Mouse (Mus musculus): ENCODE data around the gene Kcnq1. TPM values are rescaled to one million over a fixed set of nuclear protein-coding genes. Genes with fewer than 3 reads are reported as not detected.
A peak's percentile ranks its signal among the peaks of the same experiment; 100 is the strongest.

Kcnq1 gene
- total RNA-seq, 2 experiments from 2014 or later: 51.7 to 55.3 TPM

- no peak for DNase-seq
Measured at GRCm38 (mm10) chr7:143467714-143468113, 361.6 kb downstream of the Kcnq1 start.

- peak; percentile 88 for DNase-seq
Measured at GRCm38 (mm10) chr7:143469946-143470345, 363.8 kb downstream of the Kcnq1 start.

- DNase-seq: peak; percentile 46
Measured at GRCm38 (mm10) chr7:143473347-143474101, 367.4 kb downstream of the Kcnq1 start, which contains the start of gene Slc22a18. Gene Slc22a18, plus strand, starts transcription at chr7:143473736.

- no peak for DNase-seq
Measured at GRCm38 (mm10) chr7:143474811-143475210, 368.6 kb downstream of the Kcnq1 start.

GRCm38 (mm10) chr7:143475876-143476275 is 369.7 kb downstream of the Kcnq1 start:
- DNase-seq: no peak

Other genes with a start within 250 kb of the Kcnq1 start
- gene Th, start 175.2 kb upstream of the Kcnq1 start, total RNA-seq (2021): under 1 TPM in 1 of 2 experiments, not detected in 1; 0.14 TPM
- not detected for gene Ascl2, start 137.1 kb upstream of the Kcnq1 start, total RNA-seq (2021)
- under 1 TPM; 0.45 to 0.64 TPM for gene Tspan32, start 101.3 kb upstream of the Kcnq1 start, total RNA-seq (2021)
- gene Cd81, start 53.6 kb upstream of the Kcnq1 start, total RNA-seq (2021): 100 to 1,000 TPM; 600 to 620 TPM
- gene Tssc4, start 37.1 kb upstream of the Kcnq1 start, total RNA-seq (2021): 10 to 100 TPM; 32.6 to 33.9 TPM
- gene Trpm5, start 11.7 kb upstream of the Kcnq1 start, total RNA-seq (2021): under 1 TPM; 0.74 to 0.93 TPM